ENCODE assay signal across 9 mouse cellular contexts in the genomic region with DNA sequence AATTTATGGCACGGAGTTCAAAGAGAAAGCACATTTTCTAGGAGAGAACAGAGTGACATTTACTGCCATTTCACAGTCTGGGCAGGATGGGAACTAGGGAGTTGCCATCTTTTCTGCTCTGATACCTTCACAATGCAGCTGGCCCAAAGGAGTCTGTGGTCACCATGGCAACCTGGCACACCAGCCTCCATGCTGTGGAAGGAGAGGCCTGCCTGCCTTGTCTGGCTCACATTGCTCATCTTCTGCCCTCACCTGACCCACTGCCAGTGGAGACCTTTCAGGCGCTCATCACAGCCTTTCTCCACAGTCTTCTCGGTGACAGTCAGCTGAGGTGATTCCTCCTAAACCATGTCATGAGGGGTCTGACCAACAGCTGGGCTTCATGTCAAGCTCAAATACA.
DNase-seq lines count a peak whose midpoint lies in the region; ATAC-seq and TF ChIP-seq lines count a peak whose summit lies in the region.
"Had no signal": no experiment of that assay in that cellular context is flagged by ENCODE, and none has a peak within 500 bp of the region (broad histone marks: within the 10 kb centered on the region; RNA-seq: fewer than 3 reads in every experiment).

No protein-coding gene starts in this region.

- ATAC-seq in kidney, postnatal 0 days (replicated peaks; ENCODE audit: low FRiP score, low read depth) = peak; percentile 69
- ATAC-seq in midbrain, postnatal 0 days (ENCODE audit: low FRiP score) = peak; percentile 82
- no peak for ATAC-seq in megakaryocyte-erythroid progenitor cell, adult 5-6 weeks (replicated peaks; ENCODE audit: low FRiP score, low TSS enrichment, poor library complexity, severe bottlenecking)
- no peak for ATAC-seq in erythroblast, adult 5-6 weeks (replicated peaks; ENCODE audit: low FRiP score, poor library complexity, severe bottlenecking)

- H3K36me3 ChIP-seq in kidney, postnatal 0 days (ENCODE audit: insufficient read depth, low read length) = no peaks in the 10 kb centered on the region
- no peaks in the 10 kb centered on the region for H3K36me3 ChIP-seq in midbrain, postnatal 0 days (ENCODE audit: insufficient read depth, low read length)

- H3K9ac ChIP-seq in kidney, postnatal 0 days (ENCODE audit: low read depth, low read length) = no peak overlapping the region
- no peak overlapping the region for H3K9ac ChIP-seq in midbrain, postnatal 0 days (replicated peaks; ENCODE audit: low read length, poor library complexity, severe bottlenecking)
- H3K9ac ChIP-seq: liver, embryonic 14.5 days had no signal

- peak; percentile 58 for DNase-seq in kidney, postnatal 0 days (ENCODE audit: low spot score)
- no peak for DNase-seq in kidney, postnatal 36 days
- peak; percentile 17 for DNase-seq in embryo, embryonic 11.5 days (ENCODE audit: low read depth, low spot score)
- DNase-seq in layer of hippocampus, adult 11-12 months (ENCODE audit: low spot score) = peak; percentile 64
- peak; percentile 90 for DNase-seq in midbrain, postnatal 0 days (ENCODE audit: low spot score)
- no peak for DNase-seq in urinary bladder, postnatal 25 days (ENCODE audit: low spot score)

- no peak overlapping the region for H3K4me3 ChIP-seq in kidney, postnatal 0 days (replicated peaks; ENCODE audit: low read depth, low read length)
- no peak overlapping the region for H3K4me3 ChIP-seq in midbrain, postnatal 0 days (ENCODE audit: low read depth, low read length)

- no peak for TF ChIP-seq CTCF in kidney, postnatal 0 days (IDR thresholded peaks at IDR 0.05; ENCODE audit: low read depth)
- no peak for TF ChIP-seq CTCF in midbrain, postnatal 0 days (IDR thresholded peaks at IDR 0.05)

- no peaks in the 10 kb centered on the region for H3K9me3 ChIP-seq in kidney, postnatal 0 days (replicated peaks; ENCODE audit: low read length)
- H3K9me3 ChIP-seq in midbrain, postnatal 0 days (ENCODE audit: low read length) = no peaks in the 10 kb centered on the region

- H3K4me1 ChIP-seq in kidney, postnatal 0 days (replicated peaks; ENCODE audit: insufficient read depth, low read length) = no peaks in the 10 kb centered on the region
- peaks cover 11% of the 10 kb centered on the region; the same call in 1 of the 2 replicates for H3K4me1 ChIP-seq in midbrain, postnatal 0 days (ENCODE audit: insufficient read depth, low read length)

- H3K27me3 ChIP-seq in kidney, postnatal 0 days (ENCODE audit: insufficient read depth, low read length) = no peaks in the 10 kb centered on the region
- H3K27me3 ChIP-seq in midbrain, postnatal 0 days (ENCODE audit: insufficient read depth, low read length) = no peaks in the 10 kb centered on the region

- H3K27ac ChIP-seq in kidney, postnatal 0 days = no peak overlapping the region
- peak overlapping the region; percentile 65 for H3K27ac ChIP-seq in midbrain, postnatal 0 days (ENCODE audit: low read depth, low read length)
- H3K27ac ChIP-seq: liver, embryonic 14.5 days had no signal

- 51% methylated on average over 3 of the region's 3 CpGs for WGBS in kidney, postnatal 0 days
- WGBS in midbrain, postnatal 0 days = 18% methylated on average over 3 of the region's 3 CpGs

- H3K4me2 ChIP-seq in kidney, postnatal 0 days (ENCODE audit: low read length) = no peak overlapping the region
- H3K4me2 ChIP-seq in midbrain, postnatal 0 days (ENCODE audit: low read depth, low read length, poor library complexity, severe bottlenecking) = no peak overlapping the region

Comparison
In these comparisons a context has a peak if more than half of its experiments do, and no peak if none do; other contexts are left out.
1. DNase-seq: peak in kidney, postnatal 0 days (single experiment), embryo, embryonic 11.5 days (single experiment), layer of hippocampus, adult 11-12 months (single experiment) and midbrain, postnatal 0 days (single experiment); none in kidney, postnatal 36 days (0 of 2) and urinary bladder, postnatal 25 days (single experiment).
2. ATAC-seq: peak in kidney, postnatal 0 days (single experiment) and midbrain, postnatal 0 days (single experiment); none in megakaryocyte-erythroid progenitor cell, adult 5-6 weeks (single experiment) and erythroblast, adult 5-6 weeks (single experiment).